Mouse (Mus musculus) lung, postnatal 0 days (tissue): ENCODE results near the gene Dus1l.

Experiments
- CTCF ChIP-seq: IDR thresholded peaks from 2 replicates; pipeline ENCODE4 v1.5.1; 2016; ENCODE audit warnings: antibody characterized with exemption, mild to moderate bottlenecking
- EP300 ChIP-seq: IDR thresholded peaks from 2 replicates; pipeline ENCODE4 v1.6.1; 2016; ENCODE audit warnings: antibody characterized with exemption, mild to moderate bottlenecking, control low read depth

DNA sequence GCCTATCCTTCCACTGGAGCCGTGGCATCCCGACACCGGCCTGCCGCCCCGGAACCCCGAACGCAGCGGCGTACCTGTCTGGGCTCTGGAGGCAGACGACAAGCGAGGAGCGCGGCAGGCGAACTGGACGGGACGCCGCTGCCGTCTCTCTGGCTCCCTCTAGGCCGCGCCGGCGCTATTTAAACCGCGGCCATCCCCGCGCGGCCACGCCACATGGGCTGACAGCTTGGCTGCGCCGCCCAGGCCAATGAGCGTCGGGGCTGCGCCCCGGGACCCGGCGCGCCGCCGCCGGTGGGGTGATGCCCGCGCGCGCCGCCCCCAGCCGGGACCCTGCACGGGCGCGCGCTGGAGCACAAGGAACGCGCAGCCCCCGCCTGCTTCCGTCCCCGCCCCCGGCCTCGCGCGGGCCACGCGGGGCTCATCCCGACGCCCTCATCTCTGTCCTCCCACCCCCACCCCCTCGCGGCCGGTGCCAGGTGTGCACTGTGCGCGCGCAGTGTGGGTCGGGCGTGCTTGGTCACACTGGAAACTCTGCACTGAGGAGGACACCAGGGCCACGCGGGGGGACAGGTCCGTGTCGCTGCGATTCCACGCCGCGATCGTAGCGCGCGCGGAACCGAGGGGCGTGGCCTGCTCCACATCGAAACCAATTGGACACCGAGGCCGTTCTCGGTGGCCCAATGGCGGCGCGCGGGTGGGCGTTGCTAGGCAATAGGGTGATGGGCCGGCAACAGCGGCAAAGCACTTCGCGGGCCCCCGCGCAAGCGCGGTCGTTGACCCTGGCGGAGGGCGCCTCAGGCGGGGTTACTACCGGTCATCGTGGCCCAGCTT, 28.0 kb upstream of the Dus1l start, which contains the start of gene Fasn:
- TF ChIP-seq EP300 = no peak
- TF ChIP-seq CTCF = peak; percentile 71
